Mouse (Mus musculus) CD8-positive naive resting alpha-beta T cell, adult 2 months (primary cell): ENCODE results near the gene Dhrs2.

Experiments used
- DNase-seq, 2 experiments: peaks; one replicate each; pipeline ENCODE4 v3.0.0; 2022; ENCODE audit warnings: low read depth in 2 of 2, low spot score in 2 of 2

Dhrs2 gene

DNA sequence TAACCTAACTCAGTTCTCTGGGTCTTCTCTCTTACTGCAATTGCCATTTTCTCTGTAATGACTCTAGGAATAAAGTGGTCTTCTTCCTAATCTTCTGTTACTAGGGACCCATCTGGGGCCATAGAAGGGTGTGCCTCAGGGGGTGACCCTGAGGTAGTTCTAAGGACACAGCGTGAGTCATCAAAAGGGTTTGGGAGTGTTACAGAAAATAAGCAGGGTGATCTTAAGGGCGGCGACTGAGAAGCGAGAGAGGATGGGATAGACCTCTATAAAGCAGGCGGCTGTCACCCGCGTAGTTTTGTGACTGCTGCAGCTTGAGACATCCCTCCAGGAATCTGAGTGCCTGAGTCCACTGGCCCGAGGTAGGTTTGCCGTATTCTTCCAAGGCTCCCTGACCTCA, at the start of gene Dhrs2:
Gene Dhrs2, plus strand, starts transcription at position 301 of the 400 bp plus-strand sequence.
- DNase-seq: no peak

DNA sequence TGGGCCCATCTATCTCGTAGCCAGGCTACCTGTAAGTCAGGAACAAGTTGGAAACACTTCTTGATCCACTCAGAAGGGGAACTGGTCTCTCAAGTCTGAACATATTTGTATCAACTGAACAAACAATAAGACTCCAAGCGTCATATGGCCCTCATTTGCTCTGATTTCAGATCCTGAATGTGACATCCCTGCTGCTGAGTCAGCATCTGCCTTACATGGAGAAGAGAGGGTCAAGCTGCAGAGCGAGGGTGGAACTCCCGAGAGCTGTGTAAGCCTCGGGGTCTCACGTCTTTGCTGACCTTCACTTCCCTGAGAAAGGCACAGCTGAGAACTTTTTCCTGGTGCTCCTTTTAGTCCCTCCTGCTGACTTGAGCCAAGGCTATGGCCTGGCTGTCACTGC, 47.6 kb upstream of the Dhrs2 start:
- no peak for DNase-seq

- DNase-seq: peak; percentile 18 to 26
Measured at GRCm38 (mm10) chr14:55177274-55177673, 44.5 kb upstream of the Dhrs2 start.

DNA sequence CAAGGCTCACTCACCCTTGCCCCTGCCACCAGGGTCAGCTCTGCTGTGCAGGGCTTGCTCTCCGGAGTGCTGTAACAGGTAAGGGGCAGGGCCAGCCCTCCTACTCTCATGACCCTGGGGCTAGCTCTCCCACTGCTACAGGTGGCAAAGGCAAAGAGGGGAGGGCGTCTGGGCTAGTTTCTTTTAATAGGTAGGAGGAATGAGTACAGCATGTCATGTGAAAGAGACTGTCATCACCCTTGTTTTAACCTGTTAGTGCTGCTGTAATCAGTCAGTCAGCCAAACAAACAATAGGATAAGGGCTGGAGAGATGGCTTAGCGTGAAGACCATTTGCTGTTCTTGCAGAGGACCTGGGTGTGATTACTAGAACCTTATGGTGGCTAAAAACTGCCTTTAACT, 40.9 kb upstream of the Dhrs2 start:
- no peak for DNase-seq

- no peak for DNase-seq
Measured at GRCm38 (mm10) chr14:55183231-55183630, 38.6 kb upstream of the Dhrs2 start.

- no peak for DNase-seq
Measured at GRCm38 (mm10) chr14:55184640-55185145, 37.1 kb upstream of the Dhrs2 start.

GRCm38 (mm10) chr14:55188491-55188890, 33.3 kb upstream of the Dhrs2 start:
- DNase-seq: no peak

GRCm38 (mm10) chr14:55189351-55189769, 32.4 kb upstream of the Dhrs2 start:
- DNase-seq: no peak

DNA sequence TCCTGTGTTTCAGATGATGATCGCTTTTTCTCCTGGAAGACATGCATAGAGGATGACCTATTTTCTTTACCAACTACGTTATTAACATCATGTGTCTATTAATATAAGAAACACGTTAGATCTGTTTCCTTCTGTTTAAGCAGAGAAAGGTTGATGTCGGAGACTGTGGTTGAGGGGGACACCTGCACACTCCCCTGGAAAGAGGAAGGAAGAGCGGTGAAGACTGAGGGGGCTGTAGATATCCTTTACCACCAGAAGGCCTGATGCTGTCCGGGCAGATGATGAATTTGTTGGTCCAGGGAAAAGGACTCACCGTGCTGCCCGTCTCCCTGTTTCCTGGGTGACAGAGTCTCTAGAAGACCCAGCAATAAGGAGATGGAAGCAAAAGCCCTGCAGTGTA, 28.5 kb upstream of the Dhrs2 start:
- DNase-seq: no peak

- DNase-seq: peak; percentile 35 to 63
Measured at GRCm38 (mm10) chr14:55193876-55194635, 27.8 kb upstream of the Dhrs2 start.

- no peak for DNase-seq
Measured at GRCm38 (mm10) chr14:55194786-55195185, 27.0 kb upstream of the Dhrs2 start.

GRCm38 (mm10) chr14:55197121-55197520, 24.7 kb upstream of the Dhrs2 start:
- no peak for DNase-seq

DNA sequence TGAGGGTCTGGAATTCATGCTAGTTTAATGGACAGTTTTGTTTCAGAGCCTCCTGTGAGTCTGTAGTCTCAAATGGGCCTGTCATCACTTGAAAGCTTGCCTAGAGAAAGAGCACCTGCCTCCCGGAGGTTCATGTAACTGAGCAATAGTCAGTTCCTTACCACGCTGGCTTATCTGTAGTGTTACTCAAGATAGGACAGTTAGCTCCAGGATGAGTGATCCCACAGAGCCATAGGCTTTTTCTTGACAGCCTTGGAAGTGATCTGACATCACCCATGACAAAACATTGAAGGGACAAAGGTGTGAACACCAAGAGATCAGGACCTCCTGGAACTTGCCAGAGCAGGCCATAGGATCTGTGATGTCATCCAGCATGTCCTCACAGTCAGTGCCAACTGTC, 23.6 kb upstream of the Dhrs2 start:
- no peak for DNase-seq

- no peak for DNase-seq
Measured at GRCm38 (mm10) chr14:55204544-55204943, 17.3 kb upstream of the Dhrs2 start.

DNA sequence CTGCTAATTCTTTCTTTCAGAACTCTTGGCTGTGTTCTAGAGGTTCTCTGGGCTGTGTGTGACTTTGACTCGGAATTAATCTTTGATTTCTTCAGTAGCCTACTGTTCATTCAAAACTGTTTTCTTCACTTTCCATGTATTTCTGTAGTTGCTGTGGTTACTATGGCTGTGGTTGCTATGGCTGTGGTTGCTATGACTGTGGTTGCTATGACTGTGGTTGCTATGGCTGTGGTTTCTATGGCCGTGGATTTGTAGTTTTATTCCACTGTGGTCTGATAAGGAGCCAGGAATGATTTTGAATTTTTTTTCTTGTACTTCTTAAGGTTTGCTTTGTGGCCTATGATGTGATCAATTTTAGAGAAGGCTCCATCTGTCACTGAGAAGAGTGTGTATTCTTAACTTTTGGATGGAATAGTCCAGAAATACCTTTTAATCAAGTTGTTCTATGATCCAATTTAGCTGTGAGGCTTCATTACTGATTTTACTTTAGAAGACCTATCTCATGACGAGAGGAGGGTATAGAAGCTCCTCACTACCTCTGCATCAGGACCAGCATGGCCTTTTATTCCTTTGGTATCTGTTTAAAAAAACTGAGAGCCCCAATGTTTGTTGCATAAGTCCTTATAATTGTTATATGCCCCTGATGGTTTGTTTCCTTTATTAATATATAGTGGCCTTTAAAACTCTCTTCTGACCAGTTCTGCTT, 16.6 kb upstream of the Dhrs2 start:
- DNase-seq: no peak

- no peak for DNase-seq
Measured at GRCm38 (mm10) chr14:55208306-55208705, 13.5 kb upstream of the Dhrs2 start.

DNA sequence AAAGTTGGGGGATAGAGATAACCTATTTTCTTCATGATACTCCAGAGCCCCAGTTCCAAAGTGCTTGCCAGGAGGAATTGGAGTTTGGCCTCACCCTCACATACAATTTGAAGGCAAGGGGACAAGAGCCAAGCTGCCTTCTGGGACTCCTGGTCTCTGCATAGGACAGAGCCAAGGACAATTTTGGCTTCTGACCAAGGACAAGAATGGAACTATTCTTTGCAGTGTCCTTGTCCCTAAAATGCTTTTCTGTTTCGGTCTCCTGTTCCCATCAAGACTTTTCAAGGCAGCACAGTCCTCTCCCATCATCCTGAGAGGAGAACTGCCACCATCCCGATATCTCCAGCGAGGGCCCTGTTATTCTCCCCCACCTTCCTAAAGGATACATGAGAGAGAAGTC, 8.2 kb upstream of the Dhrs2 start:
- no peak for DNase-seq

- peak; percentile 39 to 63 for DNase-seq
Measured at GRCm38 (mm10) chr14:55214507-55214906, 7.3 kb upstream of the Dhrs2 start.

GRCm38 (mm10) chr14:55223172-55223571, 1.4 kb downstream of the Dhrs2 start:
- no peak for DNase-seq

GRCm38 (mm10) chr14:55234639-55235038, 12.8 kb downstream of the Dhrs2 start:
- no peak for DNase-seq

GRCm38 (mm10) chr14:55236685-55237084, 14.9 kb downstream of the Dhrs2 start:
- no peak for DNase-seq

- DNase-seq: no peak
Measured at GRCm38 (mm10) chr14:55242664-55243063, 20.9 kb downstream of the Dhrs2 start.
